Mouse (Mus musculus) limb, embryonic 11.5 days (tissue): ENCODE results near the gene Ccdc8. TPM values are rescaled to one million over a fixed set of nuclear protein-coding genes. Genes with fewer than 3 reads are reported as not detected.
A peak's percentile ranks its signal among the peaks of the same experiment; 100 is the strongest.

Experiments used
- ATAC-seq: fragments of 200-750 bp; cut with Nextera tagmentation; 2 replicates; pipeline ENCODE4 v1.8.0; 2017; ENCODE audit warnings: low read depth; ENCODE audit not compliant: insufficient number of reproducible peaks, low FRiP score, low TSS enrichment
- DNase-seq: peaks from one replicate; pipeline ENCODE4 v3.0.0-alpha.2; 2015; ENCODE audit warnings: low spot score
- H3K27ac ChIP-seq: fragments of 300-500 bp; sonication (generic); replicated peaks from 2 replicates; pipeline ENCODE4 v1.5.1; 2014; ENCODE audit warnings: low read depth, mild to moderate bottlenecking, low read length
- H3K27me3 ChIP-seq: fragments of 300-500 bp; sonication (generic); 2 replicates; pipeline ENCODE4 v1.6.1; 2014; ENCODE audit warnings: mild to moderate bottlenecking, low read length, mixed read lengths; ENCODE audit not compliant: control insufficient read depth, insufficient read depth
- H3K36me3 ChIP-seq: fragments of 300-500 bp; sonication (generic); 2 replicates; pipeline ENCODE4 v1.6.1; 2014; ENCODE audit warnings: mild to moderate bottlenecking, low read length, moderate library complexity, mixed read lengths; ENCODE audit not compliant: control insufficient read depth, insufficient read depth
- H3K4me1 ChIP-seq: fragments of 300-500 bp; sonication (generic); 2 replicates; pipeline ENCODE4 v1.6.1; 2014; ENCODE audit warnings: low read length, mixed read lengths; ENCODE audit not compliant: control insufficient read depth, insufficient read depth
- H3K4me2 ChIP-seq: fragments of 300-500 bp; sonication (generic); 2 replicates; pipeline ENCODE4 v1.6.1; 2014; ENCODE audit warnings: low read depth, mild to moderate bottlenecking, moderate library complexity; ENCODE audit not compliant: severe bottlenecking
- H3K4me3 ChIP-seq: fragments of 300-500 bp; sonication (generic); 2 replicates; pipeline ENCODE4 v1.5.1; 2014; ENCODE audit warnings: low read depth, low read length
- H3K9ac ChIP-seq: fragments of 300-500 bp; sonication (generic); 2 replicates; pipeline ENCODE4 v1.6.1; 2014; ENCODE audit warnings: mild to moderate bottlenecking, low read length
- H3K9me3 ChIP-seq: fragments of 300-500 bp; sonication (generic); 2 replicates; pipeline ENCODE4 v1.6.1; 2016; ENCODE audit warnings: low read length; ENCODE audit not compliant: control insufficient read depth
- WGBS: fragments of 180-500 bp; shearing (Covaris S2); extraction: QIAGEN DNeasy Blood & Tissue Kit; methylation state at CpG from one replicate; pipeline ENCODE4 v1.1.7; 2014; 5-methylcytosine and 5-hydroxymethylcytosine counted together
- polyA plus RNA-seq: library from polyadenylated mRNA; unstranded; fragments of >200 nt; fragmentation: Nextera tagmentation; extraction: Ambion mirVana; gene quantifications from 2 replicates; pipeline ENCODE4 v1.2.1, GENCODE M21; 2014

The Ccdc8 gene
- polyA plus RNA-seq, 1 experiment from 2014 or later: 26.4 TPM

GRCm38 (mm10) chr7:16982859-16983568, 9.5 kb upstream of the Ccdc8 start, which contains the start of gene Gm42372:
Gm42372 (plus strand) TSS chr7:16983086.
- Histone ChIP-seq H3K27ac (peak within 1 kb of the TSS; percentile 15; the same call in 1 of the 2 replicates), H3K4me2 (peak within 1 kb of the TSS; percentile 54), H3K4me1 (peaks cover 28% of the 10 kb centered on the region), H3K4me3 (peak within 1 kb of the TSS; percentile 31), H3K9ac (0 out of 2 replicates have a peak within 1 kb of the TSS, but pooled peaks have one; percentile 17), H3K27me3 (no peaks in the 10 kb centered on the region), H3K9me3 (no peaks in the 10 kb centered on the region), H3K36me3 (no peaks in the 10 kb centered on the region)
- peak; percentile 93 for DNase-seq
- ATAC-seq: peak; percentile 70; the same call in 1 of the 2 replicates
- 22% methylated on average over 26 of the region's 26 CpGs for WGBS

DNA sequence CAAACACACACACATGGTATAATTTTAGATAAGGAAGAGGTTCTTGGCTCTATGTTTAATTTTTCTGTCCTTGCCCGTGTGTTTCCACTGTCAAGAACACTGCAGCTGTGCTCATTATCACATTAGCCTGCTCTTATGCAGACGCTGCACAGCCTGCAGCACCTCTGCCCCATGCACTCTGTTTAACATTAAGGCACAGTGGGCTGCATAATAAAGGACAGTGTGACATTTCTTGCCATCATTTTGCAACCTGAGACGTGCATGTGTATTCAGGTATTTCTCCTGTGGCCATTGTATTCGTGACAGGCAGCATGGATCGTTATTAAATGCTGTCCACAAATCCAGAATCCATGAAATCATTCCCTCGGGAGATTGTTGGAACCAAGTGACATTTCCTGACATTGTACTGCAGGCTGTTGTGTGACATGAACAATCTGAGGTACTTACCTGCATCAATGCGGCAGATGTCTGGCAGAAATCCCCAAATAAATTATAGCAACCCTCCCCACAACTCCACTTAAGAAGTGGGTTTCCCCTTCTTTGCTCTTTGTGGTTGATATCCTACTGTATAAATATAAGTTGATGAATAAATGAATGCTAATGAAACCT, 4.9 kb upstream of the Ccdc8 start:
- no peak for DNase-seq
- Histone ChIP-seq H3K9ac (no peak overlapping the region), H3K9me3 (no peaks in the 10 kb centered on the region; the same call in 1 of the 2 replicates), H3K27ac (no peak overlapping the region), H3K36me3 (no peaks in the 10 kb centered on the region), H3K27me3 (no peaks in the 10 kb centered on the region), H3K4me3 (no peak overlapping the region), H3K4me1 (peaks cover 28% of the 10 kb centered on the region), H3K4me2 (no peak overlapping the region)
- no peak for ATAC-seq
- WGBS: 51% methylated on average over 7 of the region's 7 CpGs

DNA sequence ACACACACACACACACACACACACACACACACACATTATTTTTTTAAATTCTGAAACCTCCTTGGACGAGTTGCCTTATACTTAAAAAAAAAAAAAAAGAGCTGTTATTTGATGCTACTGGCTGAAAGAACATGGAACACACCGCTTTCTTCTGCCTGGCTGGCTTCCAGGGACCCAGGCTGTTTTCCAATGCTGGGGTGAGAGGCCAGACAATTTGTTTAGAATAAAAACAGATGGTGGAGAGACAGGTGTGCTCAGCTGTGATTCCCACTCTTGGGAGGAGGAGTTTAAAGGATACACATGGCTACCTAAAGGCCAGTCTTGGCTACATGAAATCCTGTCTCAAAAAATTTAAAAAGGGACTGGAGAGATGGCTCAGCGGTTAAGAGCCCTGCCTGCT, 4.1 kb upstream of the Ccdc8 start:
- WGBS: 50% methylated on average over 3 of the region's 3 CpGs
- DNase-seq: no peak
- Histone ChIP-seq H3K36me3 (no peaks in the 10 kb centered on the region), H3K27me3 (no peaks in the 10 kb centered on the region), H3K4me2 (no peak overlapping the region), H3K27ac (no peak overlapping the region), H3K9ac (no peak overlapping the region), H3K4me3 (no peak overlapping the region), H3K4me1 (peaks cover 21% of the 10 kb centered on the region), H3K9me3 (no peaks in the 10 kb centered on the region; the same call in 1 of the 2 replicates)
- ATAC-seq: no peak

- Histone ChIP-seq H3K27ac (0 out of 2 replicates have a peak overlapping the region, but pooled peaks have one; percentile 26), H3K36me3 (no peaks in the 10 kb centered on the region; the same call in 1 of the 2 replicates), H3K4me3 (no peak overlapping the region), H3K4me1 (peaks cover 21% of the 10 kb centered on the region), H3K27me3 (no peaks in the 10 kb centered on the region), H3K9me3 (no peaks in the 10 kb centered on the region; the same call in 1 of the 2 replicates), H3K4me2 (no peak overlapping the region), H3K9ac (no peak overlapping the region)
- DNase-seq: no peak
- ATAC-seq: no peak
- 48% methylated on average over 15 of the region's 15 CpGs for WGBS
These were observed 2.3 kb upstream of the Ccdc8 start for GRCm38 (mm10) chr7:16990006-16990744.

GRCm38 (mm10) chr7:16991681-16992450, 642 bp upstream of the Ccdc8 start:
- WGBS: 55% methylated on average over 18 of the region's 18 CpGs
- Histone ChIP-seq H3K36me3 (peaks cover 6% of the 10 kb centered on the region; the same call in 1 of the 2 replicates), H3K4me2 (peak overlapping the region; percentile 0; the same call in 1 of the 2 replicates), H3K4me1 (peaks cover 29% of the 10 kb centered on the region), H3K27ac (peak overlapping the region; percentile 83), H3K9me3 (no peaks in the 10 kb centered on the region; the same call in 1 of the 2 replicates), H3K27me3 (no peaks in the 10 kb centered on the region), H3K9ac (no peak overlapping the region), H3K4me3 (no peak overlapping the region)
- DNase-seq (peak; percentile 83), ATAC-seq (peak; percentile 66; the same call in 1 of the 2 replicates)

DNA sequence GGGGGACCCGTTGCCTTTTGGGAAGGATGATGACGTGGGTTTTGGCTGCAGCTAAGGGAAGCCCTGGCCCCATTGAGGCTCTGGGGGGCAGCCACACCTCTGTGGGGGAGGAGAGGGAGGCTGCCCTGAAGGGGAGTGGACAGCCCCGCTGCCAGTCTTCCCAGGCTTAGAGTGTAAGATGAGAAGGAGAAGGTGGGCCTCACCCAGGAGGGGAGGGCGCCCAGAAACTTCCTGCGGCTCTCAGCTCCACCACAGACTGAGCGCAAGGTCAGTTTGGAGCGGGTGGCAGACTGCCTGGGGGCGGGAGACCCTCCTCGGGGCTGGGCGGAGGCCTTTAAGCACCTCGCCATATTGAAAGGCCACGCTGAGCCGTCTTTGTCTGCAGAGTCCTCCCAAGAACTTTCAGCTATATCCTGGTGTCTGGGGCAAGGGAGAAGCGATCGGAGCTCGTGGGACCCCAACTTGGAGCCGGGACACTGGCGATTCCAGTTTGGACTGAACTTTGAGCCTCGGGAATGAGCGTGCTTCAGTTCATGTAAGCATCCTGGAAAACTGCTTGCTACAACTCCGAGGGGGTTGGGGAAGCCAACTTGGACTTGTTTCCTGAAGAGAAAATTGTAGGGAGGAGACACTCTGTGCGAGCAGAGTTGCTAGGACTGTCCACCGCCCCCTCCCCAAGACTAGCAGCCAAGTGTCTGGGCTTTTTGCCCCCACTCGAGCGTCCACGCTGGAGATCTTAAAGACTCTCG, 1.3 kb downstream of the Ccdc8 start:
- ATAC-seq: peak; percentile 94
- H3K27me3 ChIP-seq: no peaks in the 10 kb centered on the region
- H3K4me1 ChIP-seq: peaks cover 24% of the 10 kb centered on the region
- peak overlapping the region; percentile 71 for H3K27ac ChIP-seq
- peak overlapping the region; percentile 62 for H3K4me2 ChIP-seq
- H3K36me3 ChIP-seq: peaks cover 9% of the 10 kb centered on the region; the same call in 1 of the 2 replicates
- H3K9ac ChIP-seq: peak overlapping the region; percentile 77
- H3K9me3 ChIP-seq: no peaks in the 10 kb centered on the region; the same call in 1 of the 2 replicates
- DNase-seq: peak; percentile 92
- under 1% methylated on average over 27 of the region's 27 CpGs for WGBS
- H3K4me3 ChIP-seq: peak overlapping the region; percentile 72

DNA sequence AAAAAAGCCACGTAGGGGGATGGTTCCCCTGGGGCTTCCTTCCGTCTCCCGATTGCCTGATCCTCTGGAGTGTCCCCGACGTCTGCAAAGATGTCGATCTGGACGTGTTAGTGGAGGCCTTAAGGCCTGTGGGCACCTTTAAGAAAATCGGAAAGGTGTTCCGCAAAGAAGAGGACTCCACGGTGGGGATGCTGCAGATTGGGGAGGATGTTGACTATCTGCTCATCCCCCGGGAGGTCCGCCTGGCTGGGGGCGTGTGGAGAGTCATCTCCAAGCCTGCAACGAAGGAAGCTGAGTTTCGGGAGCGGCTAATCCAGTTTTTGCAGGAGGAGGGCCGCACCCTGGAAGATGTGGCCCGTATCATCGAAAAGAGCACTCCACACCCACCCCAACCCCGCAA, 1.9 kb downstream of the Ccdc8 start:
- Histone ChIP-seq H3K27me3 (no peaks in the 10 kb centered on the region), H3K36me3 (peaks cover 9% of the 10 kb centered on the region; the same call in 1 of the 2 replicates), H3K9me3 (no peaks in the 10 kb centered on the region; the same call in 1 of the 2 replicates), H3K4me3 (peak overlapping the region; percentile 72), H3K4me2 (peak overlapping the region; percentile 62), H3K27ac (no peak overlapping the region), H3K4me1 (peaks cover 24% of the 10 kb centered on the region), H3K9ac (peak overlapping the region; percentile 77)
- 5% methylated on average over 20 of the region's 20 CpGs for WGBS
- no peak for ATAC-seq
- no peak for DNase-seq
